Mouse (Mus musculus) ovary, adult 2 months (tissue): Measurements from ENCODE around the gene Cyp46a1. TPM values are rescaled to one million over a fixed set of nuclear protein-coding genes. Genes with fewer than 3 reads are reported as not detected.

Source experiments
- polyA plus RNA-seq: library from polyadenylated mRNA; depleted of rRNA; stranded (reverse); fragments of >200 nt; gene quantifications from 2 replicates; pipeline ENCODE4 v1.2.3, GENCODE M21; 2012; rRNA removed

The Cyp46a1 gene
- 7.2 and 8.8 TPM in 2 replicates for polyA plus RNA-seq

GRCm38 (mm10) chr12:108333895-108334445, at the start of gene Cyp46a1:
Cyp46a1 (plus strand) TSS chr12:108334381.

GRCm38 (mm10) chr12:108305812-108306794, 28.1 kb upstream of the Cyp46a1 start, which contains the start of gene Hhipl1:
Hhipl1 (plus strand) TSS chr12:108306270.

GRCm38 (mm10) chr12:108370596-108371428, 36.6 kb downstream of the Cyp46a1 start, which contains the start of gene Eml1:
Eml1 (plus strand) TSS chr12:108370957.

Other genes with a start within 250 kb of the Cyp46a1 start
- 9.8 and 12.4 TPM in 2 replicates for gene Setd3, start 155.1 kb upstream of the Cyp46a1 start, polyA plus RNA-seq
- 9.8 and 15.5 TPM in 2 replicates for gene Ccnk, start 154.8 kb upstream of the Cyp46a1 start, polyA plus RNA-seq
- 37.4 and 54.0 TPM in 2 replicates for gene Ccdc85c, start 59.0 kb upstream of the Cyp46a1 start, polyA plus RNA-seq
- gene Hhipl1, start 28.1 kb upstream of the Cyp46a1 start, polyA plus RNA-seq, result 4.0 and 4.4 TPM in 2 replicates
- 65.1 and 75.2 TPM in 2 replicates for gene Eml1, start 36.6 kb downstream of the Cyp46a1 start, polyA plus RNA-seq
- 75.4 and 92.7 TPM in 2 replicates for gene Evl, start 220.3 kb downstream of the Cyp46a1 start, polyA plus RNA-seq